Mouse (Mus musculus) mouse trophoblast stem cell (cell line): ENCODE measurements around the gene Cox6b2.

Source experiments
- in situ Hi-C, 2 experiments: fragments of 300-500 bp; cut with MseI, MboI; formaldehyde crosslinking; loops; 2 replicates in 1 of 2; 3 replicates in 1 of 2; pipeline ENCODE4 v1.15.1; 2025

The Cox6b2 gene

DNA sequence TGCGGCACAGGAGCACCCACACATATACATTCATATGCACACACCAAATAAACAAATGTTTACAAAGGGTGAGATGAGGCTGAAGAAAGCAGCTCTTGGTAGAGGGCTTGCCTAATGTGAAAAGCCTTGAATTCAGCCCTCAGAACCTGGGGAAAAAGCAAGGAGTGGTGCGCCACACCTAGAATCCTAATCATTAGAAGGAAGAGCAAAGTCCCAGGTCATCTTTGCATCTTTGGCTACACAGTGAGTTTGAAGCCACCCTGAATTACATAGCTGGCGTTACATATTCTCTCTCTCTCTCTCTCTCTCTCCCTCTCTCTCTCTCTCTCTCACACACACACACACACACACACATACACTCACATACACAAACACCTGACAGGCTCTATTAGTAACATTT, 33.6 kb downstream of the Cox6b2 start:
- in situ Hi-C loops = no loop called here

DNA sequence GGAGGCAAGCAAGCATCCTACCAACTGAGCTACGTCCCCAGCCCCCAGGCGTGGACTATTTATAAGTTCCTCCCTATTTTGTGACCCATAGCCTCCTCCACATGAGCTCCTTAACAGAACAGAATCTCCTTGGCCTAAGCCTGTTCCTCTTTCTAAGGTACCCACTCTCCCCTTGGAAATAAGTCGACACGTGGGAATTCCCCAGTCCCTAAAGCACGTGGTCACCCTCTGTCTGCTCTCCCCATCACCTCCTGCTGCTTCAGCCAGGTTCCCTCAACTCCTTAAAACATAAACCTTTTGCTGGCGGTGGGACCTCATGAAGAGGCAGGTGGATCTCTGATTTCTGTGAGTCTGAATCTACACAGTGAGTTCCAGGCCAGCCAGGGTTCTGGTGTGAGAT, 35.9 kb downstream of the Cox6b2 start:
- in situ Hi-C loops = no loop called here

DNA sequence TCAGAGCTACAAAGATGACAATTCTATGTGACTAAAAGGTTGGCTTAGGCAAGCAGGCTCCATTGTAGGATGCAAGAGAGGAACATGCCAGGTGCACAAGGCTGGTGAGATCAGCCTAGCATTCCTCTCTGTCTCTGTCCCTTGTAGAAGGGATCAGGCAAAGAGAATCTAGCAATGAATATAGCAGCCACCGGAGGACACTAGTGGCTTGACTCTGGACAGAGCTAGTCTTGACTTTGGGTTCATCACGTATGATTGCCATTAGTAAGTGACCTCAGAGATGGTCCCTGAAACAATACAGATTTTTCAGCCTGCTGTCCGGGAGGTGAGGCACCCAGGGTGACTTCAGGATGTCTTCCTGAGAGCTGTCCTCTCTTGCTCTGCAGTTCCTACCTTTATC, 40.3 kb downstream of the Cox6b2 start:
- in situ Hi-C loops = no loop called here

DNA sequence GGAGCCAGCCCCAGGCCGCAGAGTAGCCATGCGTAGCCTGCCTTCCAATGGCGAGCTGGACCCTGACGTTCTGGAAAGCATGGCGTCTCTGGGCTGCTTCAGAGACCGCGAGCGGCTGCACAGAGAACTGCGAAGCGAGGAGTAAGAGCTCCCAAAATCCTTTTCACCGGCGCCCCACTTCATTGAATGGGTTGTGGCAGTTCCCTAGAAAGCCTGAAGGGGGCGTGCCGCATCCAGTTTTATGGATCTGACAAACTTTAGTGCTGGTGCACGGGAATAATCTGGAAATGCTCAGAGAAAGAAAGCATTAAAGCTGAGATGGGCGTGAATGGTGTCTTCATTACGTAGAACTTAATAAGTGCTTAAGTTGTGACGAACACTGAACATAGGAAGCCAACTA, 47.8 kb downstream of the Cox6b2 start:
- in situ Hi-C loops = no loop called here

DNA sequence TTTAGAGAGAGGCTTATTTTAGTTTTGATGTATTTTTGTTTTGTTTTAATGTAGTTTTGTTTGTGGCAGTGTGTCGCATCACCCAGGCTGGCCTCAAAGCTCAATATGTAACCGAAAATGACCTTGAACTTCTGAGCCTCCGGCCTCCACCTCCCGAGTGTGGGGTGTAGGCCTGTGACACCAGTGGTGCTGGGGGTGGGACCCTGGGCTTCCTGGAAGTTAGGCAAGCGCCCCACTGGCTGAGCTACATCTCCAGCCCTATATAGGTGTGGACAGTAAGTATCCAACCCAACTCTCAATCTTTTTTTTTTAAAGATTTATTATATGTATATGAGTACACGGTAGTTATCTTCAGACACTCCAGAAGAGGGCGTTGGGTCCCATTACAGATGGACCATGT, 49.7 kb downstream of the Cox6b2 start:
- in situ Hi-C loops = no loop called here

DNA sequence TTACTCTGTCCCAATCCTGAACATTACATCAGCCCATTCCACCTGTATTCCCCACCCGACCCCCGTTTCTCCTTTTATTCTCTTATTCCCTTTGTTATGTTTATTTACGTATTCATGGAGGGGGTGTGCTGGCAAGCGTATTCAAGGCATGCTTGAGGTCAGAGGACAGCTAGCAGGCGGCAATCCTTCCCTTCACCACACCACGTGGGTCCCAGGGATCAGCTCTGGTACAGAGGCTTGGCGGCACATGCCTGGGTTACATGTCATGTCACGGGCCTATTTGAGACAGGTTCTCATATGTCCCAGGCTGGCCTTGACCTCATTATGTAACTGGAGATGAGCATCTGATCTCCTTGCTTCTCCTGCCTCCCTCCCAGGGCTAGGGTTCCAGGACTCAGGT, 50.6 kb downstream of the Cox6b2 start:
- in situ Hi-C loops = no loop called here
